8 mouse cellular contexts compared by ENCODE assay signal in the genomic region with DNA sequence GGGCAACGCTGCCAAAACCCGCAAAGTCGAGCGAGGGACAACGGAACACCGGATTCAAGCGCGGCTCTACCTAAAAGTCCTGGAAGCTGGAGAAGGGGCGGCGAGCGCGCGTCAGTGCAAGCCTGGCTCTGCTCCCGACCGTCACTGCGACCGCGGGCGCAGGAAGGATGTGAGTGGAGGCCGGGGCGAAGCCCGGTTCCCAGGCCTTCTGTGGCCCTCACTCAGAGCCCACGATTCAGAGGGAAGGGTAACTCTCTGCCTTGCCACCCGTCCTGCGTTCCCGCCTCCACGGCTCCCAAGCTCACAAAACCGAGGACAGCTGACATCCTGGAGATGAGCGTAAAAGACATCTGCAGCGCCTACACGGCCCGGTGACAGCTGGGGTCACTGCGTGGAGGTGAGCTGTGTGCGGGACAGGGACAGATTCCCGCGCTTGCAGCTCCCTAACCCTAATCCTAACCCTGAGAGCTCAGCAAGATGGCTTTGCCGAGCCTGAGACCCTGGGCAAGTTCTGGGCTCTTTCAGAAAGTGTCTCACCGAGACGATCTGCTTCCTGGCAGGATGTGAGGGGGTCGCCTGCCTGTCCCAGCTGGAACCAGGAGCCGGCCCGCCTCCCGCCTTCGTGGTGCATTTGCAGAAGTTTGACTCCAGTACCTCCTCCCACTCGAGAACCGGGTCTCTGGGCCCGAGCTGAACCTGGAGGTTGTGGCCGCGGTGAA. TPM values are rescaled to one million over a fixed set of nuclear protein-coding genes. Genes with fewer than 3 reads are reported as not detected.
DNase-seq lines count a peak whose midpoint lies in the region; ATAC-seq and TF ChIP-seq lines count a peak whose summit lies in the region.

No protein-coding gene starts in this region.

- ATAC-seq in activated CD4-positive, CD25-positive, alpha-beta regulatory T cell, adult 4 months, result peak; percentile 10
- peak; percentile 58 for ATAC-seq in forebrain, embryonic 12.5 days (ENCODE audit: low FRiP score)
- ATAC-seq in kidney, embryonic 15.5 days (replicated peaks; ENCODE audit: low FRiP score), result peak; percentile 46

- peak; percentile 32 to 55 for DNase-seq in heart, adult 2 months
- DNase-seq in heart, adult 9 months (ENCODE audit: low spot score in 2 of 2), result no peak
- DNase-seq in mesoderm, embryonic 11.5 days (ENCODE audit: low read depth, low spot score), result peak; percentile 64
- DNase-seq in right cerebral cortex, postnatal 25 days, result no peak
- DNase-seq in ovary, postnatal 14 days (ENCODE audit: low spot score), result no peak

- no peak for TF ChIP-seq EP300 in heart, adult 2 months (IDR thresholded peaks at IDR 0.05; ENCODE audit: insufficient read depth, low read depth, low read length)

- peaks cover 16% of the 10 kb centered on the region for H3K4me1 ChIP-seq in heart, adult 2 months (ENCODE audit: control insufficient read depth, insufficient read depth, low read length)
- H3K4me1 ChIP-seq in forebrain, embryonic 12.5 days, result peaks cover 37% of the 10 kb centered on the region
- H3K4me1 ChIP-seq in kidney, embryonic 15.5 days, result peaks cover 31% of the 10 kb centered on the region

- H3K27me3 ChIP-seq in heart, adult 2 months (ENCODE audit: control insufficient read depth, insufficient read depth, low read length), result no peaks in the 10 kb centered on the region
- peaks cover 11% of the 10 kb centered on the region; the same call in 1 of the 2 replicates for H3K27me3 ChIP-seq in forebrain, embryonic 12.5 days
- peaks cover 15% of the 10 kb centered on the region for H3K27me3 ChIP-seq in kidney, embryonic 15.5 days

- no peak for TF ChIP-seq CTCF in heart, adult 2 months (IDR thresholded peaks at IDR 0.05)

- intact Hi-C loops in heart, adult 2 months (cut with DNase I), result loop anchor here (2.0 kb wide), 2 partner anchors 31 to 95 kb away; partner anchors contain the start of genes 9430015G10Rik and Plekhn1

- peak overlapping the region; percentile 91 for H3K27ac ChIP-seq in heart, adult 2 months
- H3K27ac ChIP-seq in forebrain, embryonic 12.5 days, result peak overlapping the region; percentile 59
- peak overlapping the region; percentile 70 for H3K27ac ChIP-seq in kidney, embryonic 15.5 days

- no peaks in the 10 kb centered on the region for H3K9me3 ChIP-seq in forebrain, embryonic 12.5 days
- H3K9me3 ChIP-seq in kidney, embryonic 15.5 days (replicated peaks), result no peaks in the 10 kb centered on the region

- no peak for TF ChIP-seq POLR2A in heart, adult 2 months (IDR thresholded peaks at IDR 0.05; ENCODE audit: insufficient read depth, low read depth, low read length)

- peak overlapping the region; percentile 81 for H3K9ac ChIP-seq in heart, adult 2 months (ENCODE audit: low read depth, low read length)
- peak overlapping the region; percentile 74 for H3K9ac ChIP-seq in forebrain, embryonic 12.5 days
- H3K9ac ChIP-seq in kidney, embryonic 15.5 days, result peak overlapping the region; percentile 57

- H3K4me2 ChIP-seq in forebrain, embryonic 12.5 days, result peak overlapping the region; percentile 90
- peak overlapping the region; percentile 92 for H3K4me2 ChIP-seq in kidney, embryonic 15.5 days

- 2% methylated on average over 49 of the region's 49 CpGs for WGBS in heart, adult 2 months
- WGBS in forebrain, embryonic 12.5 days, result under 1% methylated on average over 49 of the region's 49 CpGs
- 1% methylated on average over 49 of the region's 49 CpGs for whole genome bisulfite sequencing in kidney, embryonic 15.5 days

- H3K79me2 ChIP-seq in heart, adult 2 months (replicated peaks; ENCODE audit: control insufficient read depth, insufficient read depth, low read length), result no peaks in the 10 kb centered on the region

- peaks cover 2% of the 10 kb centered on the region; the same call in 1 of the 2 replicates for H3K36me3 ChIP-seq in heart, adult 2 months (ENCODE audit: control insufficient read depth, insufficient read depth, low read length)
- H3K36me3 ChIP-seq in forebrain, embryonic 12.5 days (replicated peaks), result 0 out of 2 replicates have a peak, but pooled peaks cover 10% of the 10 kb centered on the region
- 0 out of 2 replicates have a peak, but pooled peaks cover 3% of the 10 kb centered on the region for H3K36me3 ChIP-seq in kidney, embryonic 15.5 days

- peak overlapping the region; percentile 80 for H3K4me3 ChIP-seq in heart, adult 2 months
- H3K4me3 ChIP-seq in forebrain, embryonic 12.5 days (replicated peaks), result peak overlapping the region; percentile 52
- H3K4me3 ChIP-seq in kidney, embryonic 15.5 days (replicated peaks), result peak overlapping the region; percentile 56

RNA-seq across cellular contexts. Expression of gene AW011738, which starts 0.5 kb away (rescaled TPM):
- 10 to 100 TPM in 1 of 2 experiments, 1 to 10 TPM in 1; 9.7 to 12.1 TPM for total RNA-seq in heart, adult 2 months (2021)
- polyA plus RNA-seq in heart, adult 2 months (2012; rRNA removed), result 4.6 and 4.8 TPM in 2 replicates
- polyA plus RNA-seq in activated CD4-positive, CD25-positive, alpha-beta regulatory T cell, adult 4 months (2017; shearing (Covaris generic)), result 1 to 10 TPM; 2.6 to 7.4 TPM
- polyA plus RNA-seq in forebrain, embryonic 12.5 days (2016; fragmentation: Nextera tagmentation; extraction: Ambion mirVana), result 7.1 and 8.2 TPM in 2 replicates
- polyA plus RNA-seq in kidney, embryonic 15.5 days (2015; fragmentation: Nextera tagmentation; extraction: Ambion mirVana), result 7.6 and 7.8 TPM in 2 replicates

RNA-seq across cellular contexts. Expression of gene Isg15, which starts 3.0 kb away (rescaled TPM):
- 1 to 10 TPM; 3.2 to 4.5 TPM for total RNA-seq in heart, adult 2 months (2021)
- 6.9 and 8.3 TPM in 2 replicates for polyA plus RNA-seq in heart, adult 2 months (2012; rRNA removed)
- 10 to 100 TPM; 29.5 to 84.6 TPM for polyA plus RNA-seq in activated CD4-positive, CD25-positive, alpha-beta regulatory T cell, adult 4 months (2017; shearing (Covaris generic))
- polyA plus RNA-seq in forebrain, embryonic 12.5 days (2016; fragmentation: Nextera tagmentation; extraction: Ambion mirVana), result 0.64 and 0.79 TPM in 2 replicates
- 2.4 and 2.5 TPM in 2 replicates for polyA plus RNA-seq in kidney, embryonic 15.5 days (2015; fragmentation: Nextera tagmentation; extraction: Ambion mirVana)

RNA-seq across cellular contexts. Expression of gene Agrn, which starts 6.3 kb away (rescaled TPM):
- total RNA-seq in heart, adult 2 months (2021), result 10 to 100 TPM; 24.3 to 26.9 TPM
- 50.4 and 70.1 TPM in 2 replicates for polyA plus RNA-seq in heart, adult 2 months (2012; rRNA removed)
- polyA plus RNA-seq in activated CD4-positive, CD25-positive, alpha-beta regulatory T cell, adult 4 months (2017; shearing (Covaris generic)), result 1 to 10 TPM; 2.6 to 2.8 TPM
- polyA plus RNA-seq in forebrain, embryonic 12.5 days (2016; fragmentation: Nextera tagmentation; extraction: Ambion mirVana), result 139 and 152 TPM in 2 replicates
- 83.9 and 96.4 TPM in 2 replicates for polyA plus RNA-seq in kidney, embryonic 15.5 days (2015; fragmentation: Nextera tagmentation; extraction: Ambion mirVana)

RNA-seq across cellular contexts. Expression of gene Perm1, which starts 12.1 kb away (rescaled TPM):
- total RNA-seq in heart, adult 2 months (2021), result 100 to 1,000 TPM; 273 to 332 TPM
- polyA plus RNA-seq in heart, adult 2 months (2012; rRNA removed), result 163 and 257 TPM in 2 replicates
- 1 to 10 TPM in 1 of 2 experiments, under 1 TPM in 1; 0.30 to 1.3 TPM for polyA plus RNA-seq in activated CD4-positive, CD25-positive, alpha-beta regulatory T cell, adult 4 months (2017; shearing (Covaris generic))
- 2.1 and 2.4 TPM in 2 replicates for polyA plus RNA-seq in forebrain, embryonic 12.5 days (2016; fragmentation: Nextera tagmentation; extraction: Ambion mirVana)
- 0.84 and 1.0 TPM in 2 replicates for polyA plus RNA-seq in kidney, embryonic 15.5 days (2015; fragmentation: Nextera tagmentation; extraction: Ambion mirVana)

RNA-seq across cellular contexts. Expression of gene Plekhn1, which starts 31.1 kb away (rescaled TPM):
- 10 to 100 TPM in 1 of 2 experiments, 1 to 10 TPM in 1; 9.7 to 10.8 TPM for total RNA-seq in heart, adult 2 months (2021)
- 25.2 and 28.0 TPM in 2 replicates for polyA plus RNA-seq in heart, adult 2 months (2012; rRNA removed)
- 1 to 10 TPM; 5.8 to 6.1 TPM for polyA plus RNA-seq in activated CD4-positive, CD25-positive, alpha-beta regulatory T cell, adult 4 months (2017; shearing (Covaris generic))
- polyA plus RNA-seq in forebrain, embryonic 12.5 days (2016; fragmentation: Nextera tagmentation; extraction: Ambion mirVana), result 27.6 and 28.5 TPM in 2 replicates
- 19.1 and 21.4 TPM in 2 replicates for polyA plus RNA-seq in kidney, embryonic 15.5 days (2015; fragmentation: Nextera tagmentation; extraction: Ambion mirVana)

Comparison
In these comparisons a context has a peak if more than half of its experiments do, and no peak if none do; other contexts are left out.
1. DNase-seq: peak in heart, adult 2 months (2 of 2) and mesoderm, embryonic 11.5 days (single experiment); none in heart, adult 9 months (0 of 2), right cerebral cortex, postnatal 25 days (single experiment) and ovary, postnatal 14 days (single experiment).
2. RNA of gene Agrn, which starts 6.3 kb away (polyA plus RNA-seq): 139 to 152 TPM in forebrain, embryonic 12.5 days, 83.9 to 96.4 TPM in kidney, embryonic 15.5 days and 50.4 to 70.1 TPM in heart, adult 2 months; 2.6 to 2.8 TPM in activated CD4-positive, CD25-positive, alpha-beta regulatory T cell, adult 4 months; every median in the first group is over 10 times any median in the second.
3. Peak in every context shown above with its lines, with median percentiles within 50 percentile points of each other: H3K27ac ChIP-seq, H3K4me3 ChIP-seq, H3K9ac ChIP-seq and ATAC-seq.